Mouse (Mus musculus) spleen, postnatal 14 days (tissue): Measurements from ENCODE around the gene Zglp1.

Source experiments
- DNase-seq, 2 experiments: peaks; one replicate each; pipeline ENCODE4 v3.0.0; 2021 to 2022; ENCODE audit warnings: low spot score in 2 of 2

Zglp1 gene

GRCm38 (mm10) chr9:21067006-21067684 lies at the start of gene Zglp1:
Zglp1 (minus strand) TSS chr9:21067093.
- no peak for DNase-seq

GRCm38 (mm10) chr9:21115105-21115504 lies 48.2 kb upstream of the Zglp1 start:
- no peak for DNase-seq

- no peak for DNase-seq
Observed at GRCm38 (mm10) chr9:21114190-21114589, 47.3 kb upstream of the Zglp1 start.

- DNase-seq, result no peak
Observed at GRCm38 (mm10) chr9:21113751-21114150, 46.9 kb upstream of the Zglp1 start.

GRCm38 (mm10) chr9:21107607-21108237 lies 40.8 kb upstream of the Zglp1 start:
- no peak for DNase-seq

- DNase-seq, result no peak
Observed at GRCm38 (mm10) chr9:21105760-21106564, 39.1 kb upstream of the Zglp1 start.

- no peak for DNase-seq
Observed at GRCm38 (mm10) chr9:21104814-21105213, 37.9 kb upstream of the Zglp1 start.

GRCm38 (mm10) chr9:21102076-21102475 lies 35.2 kb upstream of the Zglp1 start:
- no peak for DNase-seq

GRCm38 (mm10) chr9:21100447-21101161 lies 33.7 kb upstream of the Zglp1 start:
- no peak for DNase-seq

- DNase-seq, result no peak
Observed at GRCm38 (mm10) chr9:21097793-21098192, 30.9 kb upstream of the Zglp1 start.

GRCm38 (mm10) chr9:21095958-21096357 lies 29.1 kb upstream of the Zglp1 start:
- DNase-seq, result no peak

GRCm38 (mm10) chr9:21093423-21093822 lies 26.5 kb upstream of the Zglp1 start:
- no peak for DNase-seq

- peak; percentile 95 for DNase-seq
Observed at GRCm38 (mm10) chr9:21091707-21092320, 24.9 kb upstream of the Zglp1 start, which contains the start of the genes Gm38431 and Raver1. Gm38431 (minus strand) TSS chr9:21091997. Raver1 (minus strand) TSS chr9:21092008.

- DNase-seq, result no peak
Observed at GRCm38 (mm10) chr9:21090972-21091706, 24.2 kb upstream of the Zglp1 start.

GRCm38 (mm10) chr9:21090537-21090936 lies 23.6 kb upstream of the Zglp1 start:
- DNase-seq, result no peak

- no peak for DNase-seq
Observed at GRCm38 (mm10) chr9:21083324-21083723, 16.4 kb upstream of the Zglp1 start.

GRCm38 (mm10) chr9:21081127-21081526 lies 14.2 kb upstream of the Zglp1 start:
- DNase-seq, result no peak

GRCm38 (mm10) chr9:21075625-21076024 lies 8.7 kb upstream of the Zglp1 start:
- DNase-seq, result no peak

- DNase-seq, result no peak
Observed at GRCm38 (mm10) chr9:21074173-21074572, 7.3 kb upstream of the Zglp1 start.

GRCm38 (mm10) chr9:21073044-21073840 lies 6.3 kb upstream of the Zglp1 start, which contains the start of the genes Gm49373 and Fdx1l:
Gm49373 (minus strand) TSS chr9:21073096.
Fdx1l (minus strand) TSS chr9:21073614.
- peak; percentile 65 to 79 for DNase-seq
